Mouse (Mus musculus): ENCODE data around the gene Rprd1b.

Rprd1b gene

DNA sequence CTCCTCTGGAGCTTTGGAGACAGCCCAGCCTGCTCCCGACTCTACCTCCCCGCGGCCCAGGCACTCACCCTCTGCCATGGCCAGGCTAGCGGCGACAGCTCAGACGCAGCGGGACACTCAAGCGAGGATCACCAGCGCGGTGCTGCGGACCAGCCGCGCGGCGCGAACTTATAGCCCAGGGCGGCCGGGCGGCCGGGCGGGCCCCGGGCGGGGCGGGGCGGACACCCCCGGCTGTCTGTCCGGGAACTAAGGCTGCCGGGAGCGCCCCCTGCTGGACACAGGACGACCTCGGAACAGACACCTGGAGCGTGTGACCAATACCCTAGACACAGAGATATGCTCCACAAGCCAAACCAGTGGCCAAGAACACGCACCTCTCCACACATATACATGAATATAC is 117.9 kb downstream of the Rprd1b start, which contains the start of gene Tgm2:
Tgm2 (minus strand) TSS at position 214 of the 400 bp plus-strand sequence.
- DNase-seq (ENCODE audit: inconsistent ontology term): peak; percentile 86

DNA sequence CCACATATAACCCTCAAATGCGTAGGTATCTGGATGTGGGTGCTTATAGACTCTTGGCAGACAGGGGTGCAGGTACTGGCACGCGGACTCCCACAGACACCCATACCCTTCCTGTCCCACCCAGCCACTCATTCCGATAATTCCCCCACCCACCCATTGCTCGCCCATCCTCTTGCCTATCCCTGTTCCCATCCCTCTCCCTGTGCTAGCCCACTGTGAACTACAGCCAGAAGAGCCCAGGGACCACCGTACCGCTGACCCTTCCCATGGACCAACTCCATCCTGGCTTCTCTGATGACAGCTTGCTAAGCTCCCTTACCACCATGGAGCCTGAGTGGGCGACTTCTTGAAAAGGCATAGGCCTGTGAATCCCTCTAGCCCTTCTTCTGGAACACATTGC is 118.7 kb downstream of the Rprd1b start:
- no peak for DNase-seq (ENCODE audit: inconsistent ontology term)

DNA sequence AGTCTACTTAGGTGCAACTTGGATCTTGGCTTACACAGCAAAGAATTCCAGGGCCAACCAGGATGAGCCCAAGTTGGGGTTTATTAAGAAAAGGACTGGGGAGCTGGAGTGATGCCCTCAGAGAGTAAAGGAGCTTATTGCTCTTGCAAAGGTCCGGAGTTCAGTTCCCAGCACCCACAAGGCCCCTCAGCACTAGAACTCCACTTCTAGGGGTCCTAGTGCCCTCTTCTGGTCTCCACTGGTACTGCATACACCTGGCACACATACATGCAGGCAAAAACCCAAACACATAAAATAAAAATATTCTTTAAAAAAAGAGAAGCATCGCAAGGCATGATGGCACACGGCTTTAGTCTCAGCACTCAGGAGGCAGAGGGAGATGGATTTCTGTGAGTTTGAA is 122.8 kb downstream of the Rprd1b start:
- no peak for DNase-seq (ENCODE audit: inconsistent ontology term)

DNA sequence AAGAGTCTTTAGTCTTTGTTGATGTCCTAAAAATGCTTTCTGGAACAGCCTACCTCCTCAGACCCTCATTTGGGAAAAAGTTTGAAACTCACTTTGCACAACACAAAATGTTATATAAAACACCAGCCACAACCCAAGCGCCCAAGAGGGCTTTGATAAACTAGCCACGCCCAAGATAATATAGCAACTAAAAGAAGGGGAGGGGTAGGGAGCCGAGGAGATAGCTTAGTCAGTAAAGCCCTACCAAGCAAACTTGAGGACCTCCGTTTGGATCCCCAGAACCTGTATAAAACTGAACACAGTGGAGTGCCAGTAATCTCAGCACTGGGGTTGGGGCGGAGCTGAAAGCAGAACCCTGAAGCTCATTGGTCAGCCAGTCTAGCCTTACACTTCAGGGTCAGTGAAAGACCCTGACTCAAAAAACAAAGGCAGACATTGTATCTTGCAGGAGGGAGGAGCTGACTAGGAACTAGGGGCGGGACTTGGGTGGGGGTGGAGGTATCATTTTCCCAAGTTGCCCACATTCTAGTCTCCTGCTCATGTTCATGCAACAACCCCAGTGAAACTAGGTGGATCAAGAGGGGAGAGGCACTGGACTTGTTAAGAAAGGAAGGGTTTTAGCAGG is 124.5 kb downstream of the Rprd1b start:
- DNase-seq (ENCODE audit: inconsistent ontology term): no peak

DNA sequence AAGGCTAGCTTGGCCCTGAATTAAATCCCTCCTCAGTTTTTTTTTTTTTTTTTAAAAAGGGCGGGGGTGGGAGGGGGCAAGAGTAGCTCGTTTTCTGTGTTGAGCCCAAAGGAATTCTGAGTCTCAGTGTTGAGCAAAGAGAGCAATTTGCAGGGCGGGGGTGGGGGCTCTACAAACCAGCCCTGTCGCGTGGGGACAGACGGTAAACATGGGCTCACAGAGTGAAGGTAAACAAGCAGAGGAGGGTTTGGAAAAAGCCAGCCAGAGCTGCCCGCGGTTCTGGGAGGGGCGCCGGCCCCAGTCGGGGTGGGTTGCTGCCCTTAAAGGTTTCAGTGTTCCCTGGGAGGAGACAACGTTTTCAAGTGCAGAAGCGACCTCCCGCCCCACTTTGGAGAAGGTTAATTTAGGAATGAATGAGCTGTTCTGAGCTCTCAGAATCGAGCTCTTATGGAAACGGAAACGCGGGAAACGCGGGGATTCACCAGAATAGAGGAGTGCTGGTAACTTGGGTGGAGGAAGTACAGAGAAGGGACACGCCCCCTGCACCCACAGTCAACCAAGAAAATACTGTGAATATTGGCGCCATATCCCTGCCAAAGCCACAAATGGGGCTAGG is 125.5 kb downstream of the Rprd1b start:
- DNase-seq (ENCODE audit: inconsistent ontology term): peak; percentile 57

DNA sequence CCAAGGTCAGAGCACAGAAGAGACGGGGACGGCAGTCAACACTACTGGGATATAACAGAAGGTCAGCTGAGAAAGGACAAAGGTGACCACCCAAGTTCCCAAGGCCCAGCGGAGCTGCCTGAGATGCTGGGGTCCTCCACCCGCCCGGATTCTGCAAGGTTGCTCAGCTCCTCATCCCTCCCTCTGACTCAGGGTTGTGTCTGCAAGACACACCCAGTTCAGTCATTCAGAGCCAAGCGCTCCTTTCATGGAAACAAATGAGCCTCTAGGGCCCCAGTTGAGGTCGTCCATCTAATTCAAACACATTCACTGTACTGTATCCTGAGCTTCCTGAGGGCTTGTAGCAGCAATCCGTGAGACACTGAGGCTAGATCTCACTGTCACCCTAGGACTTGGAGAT is 126.3 kb downstream of the Rprd1b start:
- DNase-seq (ENCODE audit: inconsistent ontology term): no peak

DNA sequence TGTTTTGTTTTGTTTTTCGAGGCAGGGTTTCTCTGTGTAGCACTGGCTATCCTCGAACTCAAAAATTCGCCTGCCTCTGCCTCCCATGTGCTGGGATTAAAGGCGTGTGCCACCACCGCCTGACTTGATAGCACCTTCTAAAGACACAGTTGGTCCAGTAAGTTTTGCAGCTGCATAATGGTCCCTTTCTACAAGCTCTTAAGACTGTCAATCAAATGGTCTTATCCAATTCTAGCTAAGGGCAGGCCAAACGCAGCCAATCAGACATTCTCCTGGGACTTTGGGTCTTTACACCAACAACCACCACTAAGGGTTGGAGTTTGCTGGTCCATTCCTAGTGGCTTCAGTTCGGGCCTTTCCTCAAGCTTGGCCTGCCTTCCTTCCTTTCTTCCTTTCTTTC is 126.8 kb downstream of the Rprd1b start:
- no peak for DNase-seq (ENCODE audit: inconsistent ontology term)

DNA sequence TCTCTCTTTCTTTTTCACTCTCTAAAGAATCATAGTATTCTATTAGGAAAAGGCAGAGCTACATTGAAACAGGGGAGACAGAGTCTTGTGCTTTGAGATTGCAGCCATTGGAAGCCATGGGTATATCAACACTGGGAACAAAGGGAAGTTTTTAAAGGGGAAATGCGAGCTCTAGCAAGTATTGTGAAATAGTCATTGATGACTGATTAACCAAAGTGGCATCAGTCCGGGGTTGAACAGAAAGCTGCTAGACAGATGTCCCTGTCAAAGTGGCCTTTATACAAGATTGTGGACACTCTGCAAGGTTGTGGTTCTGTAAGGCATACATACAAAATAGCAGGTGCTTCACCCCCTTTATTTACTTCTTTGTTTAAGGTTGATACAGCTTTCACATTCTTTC is 127.3 kb downstream of the Rprd1b start:
- no peak for DNase-seq (ENCODE audit: inconsistent ontology term)

DNA sequence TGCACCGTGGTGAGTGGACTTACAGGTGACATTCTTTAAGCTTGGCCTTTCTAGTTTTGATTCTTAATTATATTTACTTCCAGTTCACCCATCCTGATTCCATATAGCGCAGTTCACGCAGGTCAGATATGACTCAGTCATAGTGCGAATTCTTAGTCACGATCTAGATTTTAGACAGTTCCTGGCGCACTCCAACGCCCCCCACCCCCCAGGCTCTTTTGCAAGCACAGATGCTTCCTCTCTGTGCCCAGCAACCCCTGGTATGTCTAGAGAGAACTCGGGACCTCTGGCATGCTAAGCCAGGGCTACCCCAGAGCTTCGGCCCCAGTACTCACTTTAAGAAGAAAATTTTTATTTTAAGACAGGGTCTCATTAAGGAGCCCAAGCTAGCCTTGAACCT is 128.2 kb downstream of the Rprd1b start:
- no peak for DNase-seq (ENCODE audit: inconsistent ontology term)

DNA sequence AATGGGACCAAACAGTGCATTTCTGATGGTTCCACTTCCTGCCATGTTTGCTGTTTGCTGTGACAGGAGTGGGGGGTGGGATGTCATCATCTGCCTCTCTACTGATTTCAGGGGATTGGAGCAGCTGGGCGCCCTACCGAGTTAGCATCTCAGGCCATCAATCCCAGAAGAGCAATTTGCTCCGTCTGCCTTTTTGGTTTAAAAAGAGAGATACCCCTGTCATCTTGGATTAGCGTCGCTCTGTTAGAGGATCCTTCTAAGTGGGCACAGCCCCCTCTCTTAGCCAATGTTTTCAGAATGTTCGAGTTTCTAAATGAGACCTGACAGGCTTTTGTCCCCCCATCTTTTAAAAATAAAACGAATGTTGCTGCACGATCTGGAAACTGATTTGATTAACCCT is 129.4 kb downstream of the Rprd1b start:
- DNase-seq (ENCODE audit: inconsistent ontology term): no peak

DNA sequence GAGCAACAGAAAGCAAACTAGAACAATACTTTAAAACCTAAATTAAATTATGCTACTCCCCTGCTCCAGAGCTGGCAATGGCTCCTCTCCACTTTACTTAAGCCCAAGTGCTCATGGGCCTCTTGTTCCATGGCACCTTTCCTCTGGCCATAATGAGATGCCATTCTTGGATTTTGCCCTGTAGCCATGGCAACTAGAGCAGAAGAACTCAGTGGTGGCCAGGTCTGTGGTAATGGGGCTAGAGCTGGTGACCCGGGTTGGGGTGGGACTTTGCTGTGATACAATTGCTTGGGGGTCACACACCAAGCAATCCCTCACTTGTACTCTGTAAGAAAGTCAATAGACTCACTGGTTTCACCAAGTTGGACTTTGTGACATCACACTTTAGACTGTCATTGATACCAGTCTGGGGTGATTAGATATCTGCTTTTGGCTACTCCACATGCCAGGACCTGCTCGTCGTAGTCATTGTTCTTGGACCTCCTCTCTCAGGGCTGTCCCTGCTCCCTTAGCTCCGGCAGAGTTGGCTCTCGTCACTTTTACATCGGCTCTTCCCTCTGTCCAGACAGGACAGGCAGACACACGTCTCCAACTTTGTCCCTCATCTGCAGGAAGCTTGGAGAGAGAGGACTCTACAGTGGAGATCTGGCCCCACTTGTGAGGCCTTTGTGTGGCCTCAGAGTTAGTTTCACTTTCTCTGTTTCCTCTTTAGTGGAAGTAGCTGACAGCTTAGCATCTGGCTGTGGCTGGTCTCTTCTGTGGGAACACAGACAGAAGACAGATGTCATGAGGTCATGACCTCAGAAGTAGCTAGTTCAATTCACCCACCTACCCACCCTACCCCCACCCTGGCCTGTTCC is 131.3 kb downstream of the Rprd1b start:
- DNase-seq (ENCODE audit: inconsistent ontology term): peak; percentile 51

DNA sequence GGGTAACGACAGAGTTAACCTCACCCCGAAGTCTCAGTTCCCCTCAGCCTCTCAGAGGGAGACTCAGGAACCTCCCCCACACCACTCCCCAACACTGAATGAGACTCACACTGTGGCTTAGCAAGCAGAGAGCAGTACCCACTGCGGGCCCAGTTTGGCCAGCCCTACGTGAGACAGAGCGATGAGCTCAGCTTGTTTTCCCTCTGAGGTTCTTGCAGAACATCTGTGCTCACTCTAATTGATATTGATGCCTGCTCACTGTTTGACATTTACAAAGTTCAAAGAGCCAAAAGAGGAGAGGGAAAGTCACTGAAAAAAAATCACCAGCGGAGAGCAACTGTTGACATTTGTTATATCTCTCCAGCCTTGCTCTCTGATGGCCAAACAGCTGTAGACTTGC is 133.5 kb downstream of the Rprd1b start:
- no peak for DNase-seq (ENCODE audit: inconsistent ontology term)

DNA sequence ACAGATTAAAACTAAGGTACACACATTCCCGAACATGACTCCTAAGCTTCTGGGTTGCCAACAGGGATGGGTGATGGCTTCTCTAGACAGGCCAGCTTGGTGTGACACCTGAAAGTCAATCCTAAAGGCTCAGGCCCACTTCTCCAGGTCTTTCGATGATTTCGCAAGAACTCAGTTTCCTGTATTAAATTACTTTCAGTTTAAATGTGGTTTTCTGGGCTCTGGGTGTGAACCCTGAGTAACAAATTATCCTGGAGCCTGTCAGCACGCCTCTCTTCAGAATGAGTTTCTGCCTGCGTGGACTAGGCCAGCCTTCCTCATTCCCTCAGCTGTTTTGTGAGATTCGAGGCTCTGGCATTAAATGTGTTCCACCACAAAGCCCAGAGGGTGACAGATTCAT is 134.7 kb downstream of the Rprd1b start:
- no peak for DNase-seq (ENCODE audit: inconsistent ontology term)

DNA sequence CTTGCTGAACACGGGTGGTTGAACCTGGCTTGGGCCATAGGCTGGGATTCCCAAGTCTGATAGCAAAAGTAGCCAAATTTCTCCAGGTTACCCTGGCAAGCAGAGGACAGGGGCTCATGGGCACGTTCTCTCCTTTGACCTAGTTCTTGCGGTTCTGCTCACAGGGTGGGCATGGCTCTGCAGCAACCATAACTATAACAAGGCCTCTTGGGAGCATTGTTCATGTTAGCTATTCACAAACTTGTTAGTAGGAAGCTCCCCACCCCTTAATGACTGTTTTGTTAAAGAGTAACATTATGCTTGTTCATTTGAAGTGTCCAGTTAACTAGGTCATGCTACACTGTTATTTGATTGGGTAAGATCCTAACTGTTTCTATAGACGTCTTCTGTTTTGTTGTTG is 137.5 kb downstream of the Rprd1b start:
- DNase-seq (ENCODE audit: inconsistent ontology term): no peak

DNA sequence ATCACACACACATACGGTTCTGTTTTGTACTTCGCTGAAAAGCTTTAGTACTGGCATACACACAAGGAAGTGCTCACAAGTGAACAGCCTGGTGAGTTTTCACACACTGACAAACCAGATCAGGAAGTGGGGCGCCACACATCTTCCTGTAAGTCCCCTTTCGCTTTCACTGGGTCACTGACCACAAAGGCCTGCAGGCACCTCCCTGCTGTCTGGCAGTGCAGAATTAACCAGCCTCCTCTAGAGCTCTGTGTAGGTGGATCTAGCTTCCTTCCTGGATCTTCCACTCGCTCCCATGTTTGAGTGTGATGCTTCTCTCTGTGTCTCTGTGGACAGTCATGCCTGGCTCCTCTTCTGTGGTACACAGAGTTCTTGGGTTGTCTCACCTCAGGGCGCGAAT is 138.3 kb downstream of the Rprd1b start:
- no peak for DNase-seq (ENCODE audit: inconsistent ontology term)

DNA sequence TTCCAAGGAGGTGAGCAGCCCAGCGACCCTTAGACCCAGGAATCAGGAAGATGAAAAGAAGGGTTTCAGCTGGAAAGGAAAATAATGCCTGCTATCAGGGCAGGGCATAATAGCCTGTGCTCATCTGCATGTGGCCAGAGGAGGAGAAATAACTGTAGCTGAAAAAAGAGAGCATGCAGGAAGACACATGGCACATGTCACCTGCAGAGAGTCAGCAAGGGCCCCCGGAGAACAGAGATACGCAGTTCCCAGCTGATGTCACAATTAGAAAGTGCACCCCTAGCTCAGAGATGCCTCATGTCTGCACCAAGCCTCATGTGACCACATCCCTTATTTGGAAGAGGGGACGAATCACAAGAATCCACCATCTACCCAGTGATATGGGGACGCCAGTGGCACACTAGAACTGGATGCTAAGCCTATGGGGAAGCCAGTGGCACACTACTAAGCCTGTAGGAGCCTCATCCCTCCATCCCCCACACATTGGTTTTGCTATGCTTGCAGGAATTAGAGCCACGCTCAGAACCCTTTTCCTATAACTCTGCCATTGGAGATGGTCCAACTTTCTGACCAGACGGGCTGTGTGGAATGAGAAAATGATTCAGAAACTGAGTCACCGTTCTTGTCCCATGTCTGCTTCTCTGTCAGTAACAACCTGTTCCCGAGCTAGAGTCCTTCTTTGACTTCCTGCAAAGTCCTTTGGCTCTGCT is 139.4 kb downstream of the Rprd1b start:
- DNase-seq (ENCODE audit: inconsistent ontology term): peak; percentile 83

DNA sequence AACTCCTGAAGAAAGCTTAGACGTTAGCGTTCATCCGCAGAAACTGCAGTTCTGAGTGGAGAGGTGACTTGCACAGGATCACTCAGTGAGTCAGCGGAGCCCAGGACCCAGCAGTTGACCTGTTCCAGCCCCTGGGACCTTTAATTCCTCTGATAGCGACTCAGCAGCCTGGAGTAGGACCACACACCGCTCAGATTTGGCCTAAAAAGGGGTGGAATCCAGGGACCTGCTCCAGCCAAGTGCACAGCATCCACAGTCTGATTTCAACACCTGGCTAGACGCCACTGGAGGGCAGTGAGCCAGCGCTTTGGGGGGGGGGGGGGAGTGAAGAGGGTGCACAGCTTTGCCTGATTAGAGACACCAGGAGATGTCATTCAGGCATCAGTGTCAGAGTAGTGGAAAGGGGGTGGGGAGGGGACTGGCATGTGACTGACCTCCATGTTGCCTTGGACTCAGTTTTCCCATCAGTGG is 140.5 kb downstream of the Rprd1b start:
- peak; percentile 86 for DNase-seq (ENCODE audit: inconsistent ontology term)

DNA sequence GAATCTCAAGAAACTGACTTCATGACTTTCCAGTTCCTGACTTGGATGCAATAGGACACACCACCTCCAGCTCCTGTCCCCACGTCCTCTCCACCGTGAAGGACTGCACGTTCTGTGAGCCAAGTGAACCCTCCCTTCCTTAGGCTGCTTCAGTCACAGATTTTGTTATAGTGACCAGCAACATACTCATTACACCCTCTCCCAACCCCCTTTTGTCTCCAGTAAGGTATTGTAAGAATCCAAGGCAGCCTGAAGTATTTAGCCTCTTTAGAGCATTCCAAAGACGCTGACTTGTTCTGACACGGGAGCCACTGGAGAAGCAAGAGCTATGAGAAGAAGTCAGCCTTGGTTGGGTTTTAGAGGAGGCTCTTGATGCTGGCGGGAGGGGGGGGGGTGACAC is 141.1 kb downstream of the Rprd1b start:
- peak; percentile 49 for DNase-seq (ENCODE audit: inconsistent ontology term)

DNA sequence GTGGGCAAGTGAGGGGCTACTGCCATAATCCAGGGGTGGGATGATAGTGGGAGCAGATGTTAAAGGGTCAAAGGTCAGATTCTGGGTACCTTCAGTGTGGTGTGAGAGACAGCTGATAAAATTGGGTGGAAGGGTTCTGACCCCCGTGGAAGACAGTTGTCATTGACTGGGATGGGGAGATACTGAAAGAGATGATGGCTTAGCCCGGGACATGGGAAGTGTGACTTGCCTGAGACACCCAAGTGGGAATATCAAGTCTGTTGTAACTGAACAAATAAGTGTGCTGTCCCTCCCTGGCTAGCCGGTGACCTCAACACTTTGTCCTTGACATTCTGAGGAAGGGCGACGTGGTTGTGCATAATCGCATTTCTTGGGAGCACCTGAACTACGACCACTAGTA is 141.5 kb downstream of the Rprd1b start:
- DNase-seq (ENCODE audit: inconsistent ontology term): no peak

DNA sequence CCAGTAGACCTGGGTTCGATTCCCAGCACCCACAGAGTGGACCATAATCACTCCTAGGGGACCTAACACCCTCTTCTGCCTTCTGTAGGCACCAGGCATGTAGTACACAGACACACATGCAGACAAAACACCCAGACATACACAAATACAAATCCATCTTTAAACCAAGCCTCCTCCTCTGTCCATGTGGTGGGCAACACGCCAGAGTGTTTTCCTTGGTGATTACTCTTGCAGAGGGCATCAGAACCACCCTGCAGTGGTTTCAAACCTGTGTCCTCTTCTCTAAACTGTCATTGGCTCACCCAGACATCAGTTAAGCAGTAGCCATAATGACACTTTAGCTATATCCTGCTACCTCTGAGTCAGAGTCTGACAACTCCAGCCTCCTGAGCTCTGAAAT is 142.1 kb downstream of the Rprd1b start:
- DNase-seq (ENCODE audit: inconsistent ontology term): no peak

DNA sequence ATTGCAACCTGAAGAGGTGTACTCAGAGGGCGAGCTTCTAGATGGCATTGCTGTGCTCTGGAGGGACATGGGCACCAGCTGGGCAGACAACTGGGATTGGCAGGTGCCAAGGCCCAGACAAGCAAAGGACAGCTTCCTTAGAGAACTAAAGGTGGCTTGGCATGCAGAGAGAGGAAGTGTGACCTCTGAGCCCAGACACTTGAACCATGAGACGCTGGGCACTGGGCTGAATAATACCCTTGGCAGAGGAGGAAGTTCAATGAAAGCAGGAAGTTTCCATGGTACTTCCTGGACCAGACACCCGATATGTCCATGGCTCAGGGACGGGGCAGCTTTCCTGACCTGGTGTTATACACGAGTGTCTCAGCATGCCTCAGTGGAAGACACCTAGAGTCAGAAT is 146.1 kb downstream of the Rprd1b start:
- no peak for DNase-seq (ENCODE audit: inconsistent ontology term)

DNA sequence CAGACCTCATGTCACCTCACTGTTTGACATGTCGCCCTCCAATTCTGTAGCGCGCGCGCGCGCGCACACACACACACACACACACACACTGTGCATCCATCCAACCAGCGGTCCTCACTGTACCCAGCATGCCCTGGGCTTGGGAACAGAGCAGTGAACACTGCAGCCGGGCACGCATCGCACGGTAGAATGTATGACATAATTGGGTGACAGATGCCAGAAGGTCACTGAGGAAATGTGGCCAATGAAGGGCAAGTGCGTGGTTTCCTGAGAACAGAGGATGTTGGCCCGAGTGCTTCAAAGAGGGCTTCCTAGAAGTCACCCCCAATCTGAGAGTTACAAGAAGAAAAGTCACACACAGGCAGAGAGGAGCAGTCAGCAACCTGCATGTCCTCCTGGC is 146.7 kb downstream of the Rprd1b start:
- DNase-seq (ENCODE audit: inconsistent ontology term): no peak

Data from Muller cell, postnatal 12 days (primary cell).